Mouse (Mus musculus) cerebellum, adult (tissue): Measurements from ENCODE around the gene Atp2c1.

Experiments used
- ATAC-seq: cut with Nextera tagmentation; 2 replicates; pipeline ENCODE4 v1.9.2; 2017; ENCODE audit warnings: mild to moderate bottlenecking, moderate library complexity, mixed read lengths; ENCODE audit not compliant: insufficient number of reproducible peaks, low FRiP score, low TSS enrichment

The Atp2c1 gene

DNA sequence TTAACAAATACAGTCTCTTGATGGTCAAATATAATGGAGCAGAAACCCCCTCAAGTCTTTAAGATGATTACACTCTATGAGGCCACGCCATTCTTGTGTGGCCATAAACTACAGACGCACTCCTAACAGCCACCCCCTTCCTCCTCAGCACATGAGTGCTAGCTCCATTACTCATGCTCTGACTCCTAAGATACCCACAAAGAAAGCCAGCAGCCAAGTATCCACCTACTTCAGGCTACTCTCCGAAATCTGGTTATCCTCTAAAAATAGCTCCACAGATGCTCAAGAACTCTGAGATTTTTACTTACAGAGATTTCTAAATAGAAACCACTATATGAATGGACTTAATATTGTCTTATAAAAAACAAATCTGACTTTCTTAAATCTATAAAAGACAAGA is 34.4 kb downstream of the Atp2c1 start:
- ATAC-seq: no peak

GRCm38 (mm10) chr9:105488363-105488762 is 38.8 kb downstream of the Atp2c1 start:
- ATAC-seq: no peak

- no peak for ATAC-seq
Observed at GRCm38 (mm10) chr9:105484338-105485084, 42.6 kb downstream of the Atp2c1 start.

- no peak for ATAC-seq
Observed at GRCm38 (mm10) chr9:105483880-105484279, 43.2 kb downstream of the Atp2c1 start.

DNA sequence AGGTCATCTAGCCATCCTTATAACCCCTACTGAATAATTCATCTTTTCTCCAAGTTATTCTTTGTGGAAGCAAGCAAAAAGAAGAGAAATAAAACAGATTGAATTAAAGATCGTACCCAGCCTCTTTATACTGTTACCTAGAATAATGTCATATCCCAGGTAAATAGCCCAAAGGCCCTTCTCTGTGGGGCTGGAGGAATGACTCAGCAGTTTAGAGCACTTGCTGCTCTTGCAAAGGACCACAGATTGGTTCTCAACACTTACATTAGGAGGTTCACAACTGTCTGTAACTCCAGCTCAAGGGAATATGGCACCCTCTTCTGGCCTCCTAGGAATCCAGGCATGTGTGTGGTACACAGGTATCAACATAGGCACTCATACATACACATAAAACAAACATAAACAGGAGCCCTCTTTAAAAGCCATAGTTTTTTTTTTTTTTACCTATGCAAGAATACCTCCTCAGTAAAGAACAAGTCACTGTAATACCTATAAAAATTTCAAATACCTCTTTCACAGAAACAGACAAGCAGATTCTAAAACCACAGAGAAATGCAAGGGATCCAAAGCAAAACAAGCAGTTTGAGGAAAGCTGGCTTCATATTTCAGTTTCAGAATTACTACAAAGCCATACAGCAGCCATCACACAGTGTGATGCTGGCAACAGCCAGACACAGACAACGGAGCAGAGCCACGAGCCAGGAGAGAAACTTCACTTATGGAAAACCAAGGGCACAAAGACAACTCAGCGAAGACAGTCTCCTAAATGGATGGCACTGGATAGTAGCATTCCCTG is 44.2 kb downstream of the Atp2c1 start:
- no peak for ATAC-seq

DNA sequence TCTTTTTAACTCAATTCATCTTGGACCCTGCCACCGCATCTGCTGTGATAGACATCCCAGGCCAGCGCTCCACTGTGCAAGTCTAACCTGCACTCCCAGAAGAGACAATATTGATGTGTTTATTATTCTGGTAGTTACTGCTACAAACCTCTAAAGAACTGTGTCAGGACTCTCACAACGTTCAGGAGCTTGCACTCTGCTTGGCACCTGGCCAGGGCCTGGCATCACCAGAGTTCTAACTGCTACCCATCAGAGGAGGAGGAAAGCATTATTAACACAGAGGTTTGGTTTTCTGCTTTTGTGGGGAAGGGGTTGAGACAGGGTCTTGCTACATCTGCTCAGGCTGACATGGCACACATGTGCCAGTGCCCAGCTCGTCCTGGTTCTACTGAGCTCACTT is 45.0 kb downstream of the Atp2c1 start:
- no peak for ATAC-seq

GRCm38 (mm10) chr9:105476134-105476533 is 51.0 kb downstream of the Atp2c1 start:
- peak; percentile 15; the same call in 1 of the 2 replicates for ATAC-seq

GRCm38 (mm10) chr9:105474910-105475309 is 52.2 kb downstream of the Atp2c1 start:
- no peak for ATAC-seq

DNA sequence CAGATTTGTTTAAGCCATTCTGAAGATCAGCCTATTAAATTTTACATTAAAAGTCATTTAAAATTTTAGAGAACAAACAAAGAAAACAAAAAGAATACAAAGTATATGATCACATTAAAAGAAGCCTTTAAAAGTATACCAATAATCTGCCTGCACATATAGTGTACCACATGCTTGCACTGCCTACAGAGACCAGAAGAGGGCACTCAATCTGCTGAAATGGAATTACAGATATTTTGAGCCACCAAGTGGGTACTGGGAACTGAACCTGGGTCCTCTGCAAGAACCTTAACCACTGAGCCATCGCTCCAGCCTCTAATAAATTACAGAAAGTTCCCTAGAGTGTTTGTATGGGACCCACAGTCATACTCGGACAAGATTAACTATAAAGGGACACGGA is 59.3 kb downstream of the Atp2c1 start:
- no peak for ATAC-seq

DNA sequence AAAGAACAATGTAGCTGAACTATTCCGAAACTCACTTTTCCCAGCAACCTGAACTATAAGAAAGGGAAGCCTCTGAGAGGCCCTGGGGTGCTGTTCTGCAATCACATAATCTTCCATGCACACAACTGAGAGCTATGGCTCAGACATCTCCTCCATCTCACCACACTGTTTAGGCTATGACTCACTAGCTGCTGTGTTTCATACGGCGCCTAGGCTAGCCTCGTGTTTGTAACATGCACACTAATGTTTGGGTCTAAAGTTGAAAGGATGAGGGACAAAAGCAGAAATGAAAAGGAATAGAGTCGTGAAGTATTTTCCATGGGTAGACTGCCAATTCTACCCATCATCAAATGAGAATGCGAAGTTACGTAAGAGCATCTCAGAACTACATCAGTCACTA is 65.6 kb downstream of the Atp2c1 start:
- ATAC-seq: no peak

DNA sequence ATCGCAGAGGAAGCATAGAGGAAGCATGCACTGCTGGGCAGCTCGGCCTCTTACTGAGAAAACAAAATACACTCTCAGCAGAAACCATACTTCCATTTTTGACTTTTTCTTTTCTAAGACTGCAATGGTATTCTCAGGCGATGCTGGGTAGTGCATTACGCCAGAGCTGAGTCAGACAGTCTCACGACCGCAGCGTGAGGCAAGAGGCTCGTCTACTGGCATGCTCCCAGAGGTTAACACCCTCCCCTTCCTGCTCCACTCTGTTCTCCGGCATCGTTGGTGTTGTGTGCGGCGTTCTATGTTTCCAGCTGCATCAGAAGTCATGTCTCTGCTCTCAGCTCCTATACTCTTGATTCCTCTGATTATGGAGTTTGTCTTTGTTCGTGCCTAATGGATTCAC is 68.1 kb downstream of the Atp2c1 start:
- no peak for ATAC-seq

- no peak for ATAC-seq
Observed at GRCm38 (mm10) chr9:105408549-105408948, 118.6 kb downstream of the Atp2c1 start.

DNA sequence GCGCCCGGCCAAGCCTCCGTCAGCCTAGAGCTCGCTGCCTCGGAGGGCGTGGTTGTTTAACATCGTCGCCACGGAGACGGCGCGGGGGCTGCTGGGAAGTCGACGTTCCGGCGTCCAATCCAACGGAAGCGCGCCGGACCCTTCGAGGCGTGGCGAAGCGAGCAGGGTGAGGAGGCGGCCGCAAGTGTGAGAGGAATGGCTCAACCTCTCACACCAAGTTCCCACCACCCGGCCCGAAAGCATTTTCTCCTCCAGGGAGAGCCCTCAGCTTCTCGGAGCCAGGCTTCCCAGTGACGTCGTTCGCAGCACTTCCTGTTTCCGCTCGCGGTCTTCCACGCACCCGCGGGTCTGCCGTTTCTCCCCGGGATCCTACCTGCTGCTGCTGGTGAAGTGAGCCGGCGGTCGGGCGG is 131.9 kb downstream of the Atp2c1 start, which contains the start of the genes Aste1 and Nek11:
Gene Aste1 (plus strand): TSS at position 175 of the 410 bp plus-strand sequence.
Gene Nek11 (minus strand): TSS at position 307 of the 410 bp plus-strand sequence.
- peak; percentile 97 for ATAC-seq

- no peak for ATAC-seq
Observed at GRCm38 (mm10) chr9:105394720-105395119, 132.4 kb downstream of the Atp2c1 start.

GRCm38 (mm10) chr9:105390616-105391015 is 136.5 kb downstream of the Atp2c1 start:
- ATAC-seq: no peak

DNA sequence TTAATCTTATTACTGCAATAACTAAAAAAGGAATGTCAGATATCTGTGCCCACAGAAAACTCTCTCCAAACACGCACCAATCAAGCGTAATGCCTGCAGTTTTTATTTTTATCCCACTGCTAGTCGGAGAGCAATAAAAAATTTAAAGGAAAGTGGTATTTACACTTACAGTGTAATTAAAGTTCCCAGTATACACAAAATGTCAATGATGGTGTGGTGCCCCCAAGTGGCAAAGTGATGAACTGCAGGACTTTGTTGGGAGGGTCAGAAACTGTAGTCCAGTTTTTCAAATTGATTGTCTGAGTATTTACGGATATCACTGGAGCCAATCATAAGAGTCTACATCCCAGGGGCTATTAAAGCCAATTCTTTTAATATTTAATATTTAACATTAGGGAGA is 137.8 kb downstream of the Atp2c1 start:
- no peak for ATAC-seq

DNA sequence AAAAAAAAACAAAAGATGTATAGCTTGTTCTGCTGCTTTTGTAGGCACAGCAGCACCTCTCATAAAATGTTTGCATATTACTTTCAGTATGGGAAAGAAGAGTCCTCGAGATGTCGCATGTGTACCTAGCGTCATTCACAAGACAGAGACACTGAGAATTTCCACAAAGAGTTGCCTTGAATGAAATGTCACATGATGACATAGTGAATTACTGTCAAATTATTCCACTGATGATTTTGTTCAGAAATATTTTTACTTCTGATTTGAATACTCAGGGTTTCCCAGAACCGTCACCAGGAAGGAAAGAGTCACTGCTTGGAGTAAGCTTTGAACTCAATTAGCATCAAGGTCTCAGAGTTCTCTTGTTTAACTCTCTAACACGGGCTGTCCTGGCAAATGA is 139.7 kb downstream of the Atp2c1 start:
- ATAC-seq: no peak

DNA sequence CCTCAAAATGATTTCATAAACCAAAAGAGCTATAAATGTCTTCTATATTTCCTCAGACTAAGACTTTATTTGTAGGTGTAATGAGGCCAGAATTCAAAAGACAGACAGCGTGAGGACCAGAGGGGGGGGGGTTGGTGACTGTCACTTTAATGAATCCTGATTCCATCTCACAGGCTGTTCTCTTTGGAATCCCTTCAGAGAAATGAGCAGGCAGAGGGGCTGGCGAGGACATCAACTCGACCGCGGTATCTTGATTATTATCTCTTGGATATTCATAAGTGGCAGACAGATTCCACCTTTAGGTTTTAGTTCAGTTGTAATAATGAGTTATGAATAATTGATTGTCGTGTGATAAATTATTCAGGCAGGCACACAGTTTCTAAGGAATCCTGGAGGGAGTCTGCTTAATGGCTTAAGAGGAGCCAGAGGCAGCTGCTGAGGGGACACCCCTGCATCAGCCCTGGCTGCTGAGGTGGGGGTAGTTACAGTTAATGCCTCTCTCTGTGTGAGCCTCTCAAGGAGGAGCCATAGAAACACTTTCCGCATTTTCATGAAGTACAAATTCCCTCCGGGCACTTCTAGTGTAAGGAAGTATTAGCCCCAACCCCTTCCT is 147.5 kb downstream of the Atp2c1 start:
- no peak for ATAC-seq

GRCm38 (mm10) chr9:105377622-105378021 is 149.5 kb downstream of the Atp2c1 start:
- ATAC-seq: no peak

GRCm38 (mm10) chr9:105376954-105377530 is 150.1 kb downstream of the Atp2c1 start:
- ATAC-seq: no peak

- no peak for ATAC-seq
Observed at GRCm38 (mm10) chr9:105376411-105376810, 150.7 kb downstream of the Atp2c1 start.
